Mouse (Mus musculus) ES-E14 (cell line): Measurements from ENCODE around the gene Ebf4. TPM values are rescaled to one million over a fixed set of nuclear protein-coding genes. Genes with fewer than 3 reads are reported as not detected.
A peak's percentile ranks its signal among the peaks of the same experiment; 100 is the strongest.

Experiments
- DNase-seq: peaks from one replicate; pipeline ENCODE4 v3.0.0-alpha.2; 2013; ENCODE audit warnings: low read depth, low spot score
- H3K27ac ChIP-seq: 2 replicates; pipeline ENCODE4 v1.5.1; 2012; ENCODE audit warnings: low read depth, mild to moderate bottlenecking, low read length, moderate library complexity, mixed read lengths; ENCODE audit not compliant: poor library complexity, insufficient read depth, severe bottlenecking
- H3K36me3 ChIP-seq: 2 replicates; pipeline ENCODE4 v1.6.1; 2012; ENCODE audit warnings: mild to moderate bottlenecking, low read length, moderate library complexity, mixed read lengths; ENCODE audit not compliant: control insufficient read depth, poor library complexity, insufficient read depth, severe bottlenecking
- H3K4me1 ChIP-seq, 2 experiments: fragments of 150-350 bp in 1 of 2; sonication (generic) in 1 of 2; 2 replicates each; pipeline ENCODE4 v1.6.1; 2012; ENCODE audit warnings: low read length in 2 of 2, mild to moderate bottlenecking in 1 of 2, mixed read lengths in 1 of 2; ENCODE audit not compliant: control insufficient read depth in 2 of 2, insufficient read depth in 2 of 2, poor library complexity in 1 of 2
- H3K4me3 ChIP-seq, 2 experiments: fragments of 150-350 bp in 1 of 2; sonication (generic) in 1 of 2; 2 replicates each; pipeline ENCODE4 v1.5.1; 2012; ENCODE audit warnings: low read length in 2 of 2, low read depth in 1 of 2, mild to moderate bottlenecking in 1 of 2, mixed read lengths in 1 of 2; ENCODE audit not compliant: insufficient read depth in 1 of 2, poor library complexity in 1 of 2, severe bottlenecking in 1 of 2
- H3K9ac ChIP-seq: 2 replicates; pipeline ENCODE4 v1.6.1; 2012; ENCODE audit warnings: low read depth, mild to moderate bottlenecking, low read length, mixed read lengths; ENCODE audit not compliant: poor library complexity, insufficient read depth, severe bottlenecking
- H3K9me3 ChIP-seq: fragments of 150-350 bp; sonication (generic); 2 replicates; pipeline ENCODE4 v1.6.1; 2012; ENCODE audit warnings: low read depth, mild to moderate bottlenecking, low read length; ENCODE audit not compliant: control insufficient read depth, insufficient read depth
- CHD2 ChIP-seq: IDR thresholded peaks from 2 replicates; pipeline ENCODE4 v1.6.1; 2014; ENCODE audit warnings: mild to moderate bottlenecking, low read depth, low read length, inconsistent platforms
- HCFC1 ChIP-seq: IDR thresholded peaks from 2 replicates; pipeline ENCODE4 v1.6.1; 2012; ENCODE audit warnings: low read length, inconsistent platforms, borderline replicate concordance; ENCODE audit not compliant: insufficient read depth
- MAFK ChIP-seq: IDR thresholded peaks from 2 replicates; pipeline ENCODE4 v1.6.1; 2014; ENCODE audit warnings: mild to moderate bottlenecking, low read depth, low read length, inconsistent platforms; ENCODE audit not compliant: insufficient read depth
- ZC3H11A ChIP-seq: IDR thresholded peaks from 2 replicates; pipeline ENCODE4 v1.6.1; 2012; ENCODE audit warnings: low read depth, mild to moderate bottlenecking, inconsistent platforms, low read length, borderline replicate concordance
- ZNF384 ChIP-seq: IDR thresholded peaks from 2 replicates; pipeline ENCODE4 v1.6.1; 2012; ENCODE audit warnings: low read depth, low read length, inconsistent platforms
- in situ Hi-C, 2 experiments: fragments of 600-800 bp; cut with MboI; formaldehyde crosslinking; loops; one replicate each; pipeline ENCODE4 v1.15.1; 2025; ENCODE audit warnings: low sequenced_read_pairs in 2 of 2, inconsistent platforms in 1 of 2; ENCODE audit not compliant: unreplicated experiment in 2 of 2
- total RNA-seq: library from RNA; depleted of rRNA; stranded (reverse); fragments of 300-350 nt; gene quantifications from 2 replicates; pipeline ENCODE4 v1.2.3, GENCODE M21; 2012; rRNA removed

Ebf4 gene
- 0.58 and 0.62 TPM in 2 replicates for total RNA-seq

DNA sequence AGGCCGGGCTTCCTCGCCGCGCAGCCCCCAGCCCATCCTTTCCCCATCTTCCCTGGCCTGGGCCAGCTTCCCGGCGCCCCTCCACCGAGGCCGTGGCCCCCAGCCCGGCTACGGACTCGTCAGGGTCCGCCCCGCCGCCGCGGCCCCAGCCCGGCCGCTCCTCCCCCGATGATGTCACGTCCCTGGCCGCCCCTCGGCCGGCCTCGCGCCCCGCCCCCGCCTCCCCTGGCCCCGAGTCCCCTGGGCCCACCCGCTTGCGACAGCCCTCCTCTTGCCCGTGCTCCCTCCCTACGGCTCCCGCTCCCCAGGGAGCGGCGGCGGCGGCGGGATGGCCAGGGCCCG lies at the start of gene Ebf4:
Ebf4 (plus strand) TSS at position 234 of the 342 bp plus-strand sequence.
- H3K9me3 ChIP-seq, result no peaks in the 10 kb centered on the region
- no peak for TF ChIP-seq CHD2
- in situ Hi-C loops, result no loop called here
- H3K36me3 ChIP-seq, result no peaks in the 10 kb centered on the region
- H3K4me1 ChIP-seq, result peaks cover 0 to 7% of the 10 kb centered on the region in 2 experiments; a peak in 1 of 4 replicates
- peak within 1 kb of the TSS; percentile 63 for H3K9ac ChIP-seq
- peak within 1 kb of the TSS; percentile 82 to 85 for H3K4me3 ChIP-seq
- peak; percentile 39 for DNase-seq
- H3K27ac ChIP-seq, result no peak within 1 kb of the TSS

DNA sequence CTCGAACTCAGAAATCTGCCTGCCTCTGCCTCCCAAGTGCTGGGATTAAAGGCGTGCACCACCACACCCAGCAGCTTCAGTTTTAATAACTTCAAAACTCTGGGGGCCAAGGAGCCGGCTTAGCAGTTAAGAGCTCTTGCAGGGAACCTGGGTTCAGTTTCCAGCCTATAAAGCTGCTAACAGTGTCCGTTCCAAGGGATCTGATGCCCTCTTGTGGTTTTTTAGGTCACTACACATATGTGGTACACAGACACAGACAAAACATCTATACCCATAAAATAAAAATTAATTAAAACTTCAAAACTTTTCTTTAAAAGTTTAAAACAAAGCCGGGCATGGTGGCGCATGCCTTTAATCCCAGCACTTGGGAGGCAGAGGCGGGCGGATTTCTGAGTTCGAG lies 48.1 kb upstream of the Ebf4 start:
- TF ChIP-seq ZC3H11A (peak; percentile 61; the same call in 1 of the 2 replicates), HCFC1 (no peak), ZNF384 (no peak), CHD2 (no peak)
- Histone ChIP-seq H3K4me1 (no peaks in the 10 kb centered on the region), H3K36me3 (no peaks in the 10 kb centered on the region), H3K4me3 (no peak overlapping the region), H3K9ac (no peak overlapping the region), H3K9me3 (no peaks in the 10 kb centered on the region), H3K27ac (no peak overlapping the region)
- DNase-seq, result peak; percentile 33
- in situ Hi-C loops, result loop anchor here in 1 of 2 experiments (10.0 kb wide), 1 partner anchor 172 kb away; no protein-coding TSS in a partner anchor

GRCm38 (mm10) chr2:130248226-130248625 lies 46.7 kb upstream of the Ebf4 start:
- no peak for DNase-seq
- no peak for TF ChIP-seq ZNF384
- Histone ChIP-seq H3K27ac (no peak overlapping the region), H3K4me1 (no peaks in the 10 kb centered on the region), H3K9ac (no peak overlapping the region), H3K4me3 (no peak overlapping the region), H3K9me3 (no peaks in the 10 kb centered on the region), H3K36me3 (no peaks in the 10 kb centered on the region)
- in situ Hi-C loops, result loop anchor here in 1 of 2 experiments (10.0 kb wide), 1 partner anchor 173 kb away; no protein-coding TSS in a partner anchor

- Histone ChIP-seq H3K9ac (no peak overlapping the region), H3K4me1 (no peaks in the 10 kb centered on the region), H3K9me3 (no peaks in the 10 kb centered on the region), H3K36me3 (no peaks in the 10 kb centered on the region), H3K27ac (no peak overlapping the region), H3K4me3 (no peak overlapping the region)
- in situ Hi-C loops, result no loop called here
- TF ChIP-seq CHD2 (no peak), MAFK (no peak), HCFC1 (no peak), ZNF384 (no peak), ZC3H11A (no peak)
- no peak for DNase-seq
Observed at GRCm38 (mm10) chr2:130256762-130257161, 38.2 kb upstream of the Ebf4 start.

DNA sequence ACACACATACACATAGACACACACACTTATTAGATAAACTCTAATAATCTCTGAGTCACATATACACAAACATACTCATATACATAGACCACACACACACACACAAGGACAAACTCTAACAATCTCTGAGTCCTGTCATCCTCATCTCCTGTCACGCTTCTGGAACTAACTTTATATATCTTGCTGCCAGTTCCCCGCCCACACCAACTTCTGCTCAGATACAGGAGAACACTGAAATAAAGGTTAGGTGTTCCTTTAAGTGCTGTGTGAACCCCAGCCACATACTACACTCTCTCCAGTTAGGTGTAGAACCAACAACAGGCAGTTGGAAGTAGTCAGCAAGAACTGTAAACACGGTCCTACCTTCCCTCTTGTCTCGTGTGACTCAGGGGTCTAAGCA lies 34.1 kb upstream of the Ebf4 start:
- in situ Hi-C loops, result no loop called here
- no peak for DNase-seq
- Histone ChIP-seq H3K36me3 (no peaks in the 10 kb centered on the region), H3K9ac (no peak overlapping the region), H3K9me3 (no peaks in the 10 kb centered on the region), H3K4me3 (no peak overlapping the region), H3K4me1 (no peaks in the 10 kb centered on the region), H3K27ac (no peak overlapping the region)
- TF ChIP-seq MAFK (no peak), ZNF384 (no peak), ZC3H11A (no peak), CHD2 (no peak), HCFC1 (no peak)
